Mouse (Mus musculus) limb, embryonic 10.5 days (tissue): Measurements from ENCODE around the gene Zfp599. TPM values are rescaled to one million over a fixed set of nuclear protein-coding genes. Genes with fewer than 3 reads are reported as not detected.
"Not testable (repeated sequence)": the region's sequence is repeated elsewhere in the genome, so short reads cannot be mapped to it uniquely, and the experiment has no call there.

Source experiments
- DNase-seq: peaks from one replicate; pipeline ENCODE4 v3.0.0-alpha.2; 2017; ENCODE audit warnings: low spot score
- H3K27ac ChIP-seq: fragments of 300-500 bp; sonication (generic); 2 replicates; pipeline ENCODE4 v1.5.1; 2016; ENCODE audit warnings: mild to moderate bottlenecking
- H3K27me3 ChIP-seq: fragments of 300-500 bp; sonication (generic); 2 replicates; pipeline ENCODE4 v1.6.1; 2016; ENCODE audit warnings: low read depth, mild to moderate bottlenecking; ENCODE audit not compliant: poor library complexity, severe bottlenecking
- H3K36me3 ChIP-seq: fragments of 300-500 bp; sonication (generic); 2 replicates; pipeline ENCODE4 v1.6.1; 2016; ENCODE audit warnings: mild to moderate bottlenecking, moderate library complexity
- H3K4me1 ChIP-seq: fragments of 300-500 bp; sonication (generic); 2 replicates; pipeline ENCODE4 v1.6.1; 2016
- H3K4me3 ChIP-seq: fragments of 300-500 bp; sonication (generic); 2 replicates; pipeline ENCODE4 v1.5.1; 2016; ENCODE audit warnings: mild to moderate bottlenecking, moderate library complexity
- H3K9me3 ChIP-seq: fragments of 300-500 bp; sonication (generic); replicated peaks from 2 replicates; pipeline ENCODE4 v1.6.1; 2016; ENCODE audit warnings: mild to moderate bottlenecking
- WGBS: fragments of 180-500 bp; shearing (Covaris S2); methylation state at CpG from one replicate; pipeline ENCODE4 v1.1.7; 2016; 5-methylcytosine and 5-hydroxymethylcytosine counted together
- polyA plus RNA-seq: library from polyadenylated mRNA; unstranded; fragments of >200 nt; fragmentation: Nextera tagmentation; extraction: Ambion mirVana; gene quantifications from 2 replicates; pipeline ENCODE4 v1.2.1, GENCODE M21; 2016

Zfp599 gene
- polyA plus RNA-seq, 1 experiment from 2014 or later: 9.5 TPM

DNA sequence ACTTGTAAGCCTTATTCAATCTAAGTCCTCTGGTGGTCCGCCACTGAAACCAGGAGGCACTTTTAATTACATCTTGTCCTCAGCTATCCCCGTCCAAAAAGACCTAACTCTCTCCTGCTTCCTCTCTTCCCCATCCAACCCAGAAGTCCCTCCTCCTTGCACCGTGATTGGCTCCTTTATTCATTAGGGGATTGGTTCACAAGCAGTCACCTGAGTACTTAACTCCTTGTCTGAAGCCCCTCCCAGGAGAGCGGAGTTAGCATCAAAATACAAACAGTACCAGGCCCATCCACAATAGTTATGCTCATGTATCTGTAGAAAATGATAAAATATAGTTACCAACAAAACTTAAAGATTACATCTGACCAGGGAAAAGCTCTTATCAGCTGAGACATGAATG is 19.7 kb downstream of the Zfp599 start:
- 94% methylated on average over 4 of the region's 4 CpGs for WGBS
- H3K27me3 ChIP-seq: no peaks in the 10 kb centered on the region

DNA sequence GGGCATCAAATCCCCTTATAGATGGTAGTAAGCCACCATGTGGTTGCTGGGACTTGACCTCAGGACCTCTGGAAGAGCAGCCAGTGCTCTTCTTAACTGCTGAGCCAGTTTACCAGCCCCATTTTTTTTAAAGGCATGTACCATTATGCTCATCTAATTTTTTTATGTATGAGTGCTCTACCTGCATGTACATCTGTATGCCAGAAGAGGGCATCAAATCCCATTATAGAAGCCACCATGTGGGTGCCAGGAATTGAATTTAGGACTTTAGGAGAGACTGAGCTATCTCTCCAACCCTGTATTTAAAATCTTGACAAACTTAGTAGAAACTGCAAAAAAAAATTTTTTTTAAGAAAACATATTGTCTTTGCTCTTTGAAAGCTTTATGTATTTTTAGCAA is 29.1 kb downstream of the Zfp599 start:
- Histone ChIP-seq H3K9me3 (no peaks in the 10 kb centered on the region), H3K27me3 (no peaks in the 10 kb centered on the region), H3K36me3 (peaks cover 10% of the 10 kb centered on the region), H3K4me3 (no peak overlapping the region), H3K4me1 (0 out of 2 replicates have a peak, but pooled peaks cover 3% of the 10 kb centered on the region), H3K27ac (no peak overlapping the region)
- no peak for DNase-seq

More for the DNA sequence above, 19.7 kb downstream of the Zfp599 start:
- DNase-seq: no peak
- H3K36me3 ChIP-seq: peaks cover 97% of the 10 kb centered on the region
- H3K27ac ChIP-seq: no peak overlapping the region
- no peaks in the 10 kb centered on the region for H3K4me1 ChIP-seq
- H3K4me3 ChIP-seq: no peak overlapping the region
- H3K9me3 ChIP-seq: no peaks in the 10 kb centered on the region

DNA sequence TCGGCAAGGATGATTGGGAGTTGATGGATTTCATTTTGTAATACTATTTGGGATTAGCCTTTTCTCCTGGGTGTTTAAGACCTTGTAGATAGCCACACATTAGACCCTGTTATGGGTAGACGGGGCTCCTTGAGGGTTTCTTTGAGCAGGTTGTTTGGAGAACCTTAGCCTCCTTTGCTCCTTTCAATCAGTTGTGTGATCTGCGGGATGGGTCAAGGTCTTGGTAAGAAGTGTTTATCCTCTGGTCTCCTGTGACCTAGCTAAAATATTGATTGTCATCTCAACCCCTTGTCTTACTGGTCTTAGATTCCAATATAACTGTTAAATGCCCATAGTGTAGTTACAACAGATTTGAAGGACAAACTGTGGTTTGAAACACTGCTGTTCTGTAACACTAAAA is 29.6 kb downstream of the Zfp599 start:
- H3K36me3 ChIP-seq: peaks cover 5% of the 10 kb centered on the region
- WGBS: 94% methylated on average over 3 of the region's 3 CpGs
- H3K9me3 ChIP-seq: no peaks in the 10 kb centered on the region
- H3K27ac ChIP-seq: no peak overlapping the region
- H3K27me3 ChIP-seq: no peaks in the 10 kb centered on the region
- 0 out of 2 replicates have a peak, but pooled peaks cover 3% of the 10 kb centered on the region for H3K4me1 ChIP-seq
- DNase-seq: no peak
- no peak overlapping the region for H3K4me3 ChIP-seq

DNA sequence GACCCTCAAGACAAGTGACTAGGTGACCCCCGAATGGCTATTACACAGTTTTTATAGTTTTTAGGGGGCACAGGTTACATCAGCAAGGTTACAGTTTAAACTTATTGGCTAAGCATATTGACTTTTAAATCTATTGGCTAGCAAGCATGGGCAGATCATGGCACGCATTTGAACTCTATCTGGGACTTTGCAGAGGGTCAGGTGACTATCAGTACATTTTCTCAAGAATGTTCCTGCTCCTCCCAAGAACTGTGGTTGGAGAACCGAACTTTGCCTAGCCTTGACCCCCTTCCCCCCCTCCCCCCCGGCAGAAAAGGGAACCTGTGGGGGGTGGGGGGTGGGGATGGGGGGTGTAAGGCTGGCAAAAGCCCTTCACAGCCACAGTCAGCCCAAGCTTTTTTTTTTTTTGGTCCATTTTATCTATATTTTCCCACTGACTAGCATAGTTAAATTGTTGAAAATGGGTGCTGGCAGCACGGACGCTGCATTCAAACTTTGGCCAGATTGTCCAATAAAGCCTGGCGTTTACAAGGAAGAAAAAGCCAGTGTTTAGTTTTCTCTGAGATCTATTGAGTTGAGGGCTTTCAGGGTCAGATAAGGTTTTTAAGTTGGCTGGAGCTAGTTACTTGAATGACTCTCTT is 30.2 kb downstream of the Zfp599 start:
- 0 out of 2 replicates have a peak, but pooled peaks cover 3% of the 10 kb centered on the region for H3K4me1 ChIP-seq
- no peak for DNase-seq
- H3K36me3 ChIP-seq: peaks cover 3% of the 10 kb centered on the region; the same call in 1 of the 2 replicates
- H3K9me3 ChIP-seq: no peaks in the 10 kb centered on the region
- H3K27me3 ChIP-seq: no peaks in the 10 kb centered on the region
- no peak overlapping the region for H3K4me3 ChIP-seq
- 89% methylated on average over 7 of the region's 7 CpGs for WGBS
- no peak overlapping the region for H3K27ac ChIP-seq

DNA sequence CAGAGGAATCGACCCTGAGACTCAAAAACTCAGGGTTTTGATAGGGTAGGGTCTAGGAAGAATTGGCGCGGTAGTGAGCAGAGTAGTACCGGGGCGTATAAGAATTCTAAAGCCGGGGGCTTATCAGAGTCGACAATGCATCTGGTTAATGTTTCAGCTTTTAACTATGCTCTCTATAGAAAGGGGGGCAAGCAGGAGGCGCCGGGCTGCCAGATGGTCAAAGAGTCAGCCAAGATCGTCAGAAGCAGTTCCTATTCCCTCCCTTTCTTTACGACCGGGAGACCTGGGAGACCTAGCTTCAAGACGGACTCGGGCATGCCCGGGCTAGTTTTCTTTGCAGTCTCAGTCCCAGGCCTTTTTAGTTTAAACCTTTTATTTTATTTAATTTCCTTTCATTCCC is 32.8 kb downstream of the Zfp599 start:
- Histone ChIP-seq H3K36me3 (peaks cover 3% of the 10 kb centered on the region; the same call in 1 of the 2 replicates), H3K27ac (no peak overlapping the region), H3K27me3 (no peaks in the 10 kb centered on the region), H3K4me3 (no peak overlapping the region), H3K9me3 (no peaks in the 10 kb centered on the region), H3K4me1 (0 out of 2 replicates have a peak, but pooled peaks cover 3% of the 10 kb centered on the region)
- no peak for DNase-seq
- 85% methylated on average over 15 of the region's 15 CpGs for WGBS

DNA sequence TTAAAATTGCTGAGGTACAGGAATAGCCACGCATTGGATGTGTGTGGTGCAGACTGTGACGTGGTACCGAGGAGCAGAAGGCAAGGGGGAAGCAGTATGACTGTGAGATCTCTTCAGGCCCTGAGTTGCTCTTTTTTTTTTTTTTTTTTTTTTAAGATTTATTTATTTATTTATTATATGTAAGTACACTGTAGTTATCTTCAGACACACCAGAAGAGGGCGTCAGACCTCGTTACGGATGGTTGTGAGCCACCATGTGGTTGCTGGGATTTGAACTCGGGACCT is 33.4 kb downstream of the Zfp599 start:
- not testable (repeated sequence) for H3K36me3 ChIP-seq, H3K27me3 ChIP-seq, H3K4me1 ChIP-seq, H3K27ac ChIP-seq, DNase-seq, H3K9me3 ChIP-seq
- peak overlapping the region; percentile 86 for H3K4me3 ChIP-seq
- 71% methylated on average over 7 of the region's 7 CpGs for whole genome bisulfite sequencing

DNA sequence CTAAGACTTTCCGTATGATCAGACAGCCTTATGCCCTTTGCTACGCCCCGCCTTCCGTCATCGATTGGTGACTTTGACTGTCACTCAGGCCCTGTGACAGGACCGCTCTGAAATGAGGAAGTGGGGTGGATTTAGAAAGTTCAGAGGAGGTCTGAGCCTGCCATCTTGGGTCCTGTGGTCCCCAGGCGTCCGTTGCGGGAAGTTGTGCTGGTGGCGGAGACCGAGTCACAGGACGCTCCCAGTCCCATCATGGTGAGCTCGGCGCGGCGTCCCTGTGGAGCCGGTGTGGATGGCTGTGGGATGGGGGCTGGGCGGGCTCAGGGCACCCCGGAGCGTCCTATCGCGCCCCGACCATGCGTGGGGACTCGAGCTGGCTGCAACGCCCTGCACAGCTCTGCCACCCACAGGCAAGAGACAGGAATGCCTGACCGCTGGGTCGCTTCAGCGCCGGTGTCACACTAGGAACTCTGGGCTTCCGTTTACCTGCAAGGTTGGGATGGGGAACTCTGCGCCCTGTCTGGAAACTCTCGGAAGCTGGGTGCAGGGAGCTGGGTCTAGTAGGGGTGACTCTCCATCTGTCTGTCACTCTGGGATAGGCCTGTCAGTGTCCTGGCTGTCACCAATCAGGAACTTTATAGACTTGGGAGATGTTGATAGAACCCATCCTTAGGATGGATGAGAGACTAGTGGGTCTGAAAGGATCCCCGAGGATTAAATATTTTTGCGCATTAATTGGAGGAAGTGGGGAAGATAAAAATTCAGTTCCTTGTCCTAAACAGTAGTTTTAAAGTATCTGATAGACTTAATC is 33.9 kb downstream of the Zfp599 start, which contains the start of gene Zfp809:
Zfp809 (plus strand) TSS at position 134 of the 808 bp plus-strand sequence.
- H3K27ac ChIP-seq: peak within 1 kb of the TSS; percentile 95
- peak within 1 kb of the TSS; percentile 86 for H3K4me3 ChIP-seq
- 0 out of 2 replicates have a peak, but pooled peaks cover 3% of the 10 kb centered on the region for H3K4me1 ChIP-seq
- peak; percentile 92 for DNase-seq
- H3K36me3 ChIP-seq: peaks cover 3% of the 10 kb centered on the region; the same call in 1 of the 2 replicates
- WGBS: 1% methylated on average over 35 of the region's 35 CpGs
- no peaks in the 10 kb centered on the region for H3K9me3 ChIP-seq
- no peaks in the 10 kb centered on the region for H3K27me3 ChIP-seq

DNA sequence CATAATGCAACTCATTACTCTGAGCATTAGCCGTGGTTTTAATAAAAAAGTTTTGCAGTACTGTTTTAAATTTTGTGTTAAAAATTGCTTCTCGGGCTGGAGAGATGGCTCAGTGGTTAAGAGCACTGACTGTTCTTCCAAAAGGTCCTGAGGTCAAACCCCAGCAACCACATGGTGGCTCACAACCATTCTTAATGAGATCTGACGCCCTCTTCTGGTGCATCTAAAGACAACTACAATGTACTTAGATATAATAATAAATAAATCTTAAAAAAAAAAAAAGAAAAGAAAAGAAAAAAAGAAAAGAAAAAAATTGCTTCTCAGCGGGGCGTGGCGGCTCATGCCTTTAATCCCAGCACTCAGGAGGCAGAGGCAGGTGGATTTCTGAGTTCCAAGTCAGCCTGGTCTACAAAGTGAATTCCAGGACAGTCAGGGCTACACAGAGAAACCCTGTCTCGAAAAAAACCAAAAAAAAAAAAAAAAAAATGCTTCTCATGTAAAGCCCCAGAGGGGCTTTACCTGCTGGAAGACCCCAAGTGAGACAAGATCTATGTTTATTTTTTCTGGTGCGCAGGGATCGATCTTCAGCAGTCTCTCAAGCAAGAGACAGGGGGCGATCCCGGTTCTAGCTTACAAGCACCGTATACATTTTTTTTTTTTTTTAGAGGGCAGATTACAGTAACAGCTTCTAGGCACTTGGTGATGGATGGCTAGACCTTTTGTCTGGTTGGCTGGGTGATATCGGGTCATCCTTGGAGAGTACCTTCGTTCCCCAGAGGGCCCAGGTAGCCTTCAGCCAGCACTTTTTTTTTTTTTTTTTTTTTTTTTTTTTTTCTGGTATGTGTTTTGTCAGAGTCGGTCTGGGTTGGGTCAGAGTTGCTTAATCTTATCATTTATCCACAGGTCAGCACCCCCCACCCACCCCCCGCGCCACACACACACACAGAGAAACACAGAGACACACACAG is 34.9 kb downstream of the Zfp599 start:
- H3K4me1 ChIP-seq: 0 out of 2 replicates have a peak, but pooled peaks cover 3% of the 10 kb centered on the region
- H3K36me3 ChIP-seq: peaks cover 3% of the 10 kb centered on the region; the same call in 1 of the 2 replicates
- no peaks in the 10 kb centered on the region for H3K27me3 ChIP-seq
- no peaks in the 10 kb centered on the region for H3K9me3 ChIP-seq
- H3K4me3 ChIP-seq: peak overlapping the region; percentile 86
- whole genome bisulfite sequencing: 24% methylated on average over 17 of the region's 17 CpGs
- H3K27ac ChIP-seq: peak overlapping the region; percentile 95
- peak; percentile 48 for DNase-seq

DNA sequence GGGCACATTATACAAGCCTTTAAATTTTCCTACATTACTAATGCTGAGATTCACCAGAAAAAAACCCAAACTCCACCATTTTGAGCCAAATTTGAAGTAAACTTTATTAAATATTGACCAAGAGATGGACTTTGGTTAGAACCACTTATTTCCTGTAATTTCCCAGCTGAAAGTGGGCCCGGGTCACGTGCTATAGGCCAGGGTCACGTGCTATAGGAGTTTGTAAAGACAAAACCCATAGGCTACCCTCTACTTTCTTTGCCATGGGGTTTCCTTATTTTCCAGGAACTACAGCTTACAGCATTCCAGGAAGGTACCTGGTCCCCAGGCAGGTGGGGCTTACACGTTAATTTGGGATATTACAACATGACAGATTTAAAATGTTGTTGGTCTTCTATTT is 35.6 kb downstream of the Zfp599 start:
- no peak for DNase-seq
- Histone ChIP-seq H3K4me1 (0 out of 2 replicates have a peak, but pooled peaks cover 3% of the 10 kb centered on the region), H3K36me3 (peaks cover 3% of the 10 kb centered on the region; the same call in 1 of the 2 replicates), H3K27me3 (no peaks in the 10 kb centered on the region), H3K4me3 (no peak overlapping the region), H3K27ac (no peak overlapping the region), H3K9me3 (no peaks in the 10 kb centered on the region)
- whole genome bisulfite sequencing: 91% methylated on average over 4 of the region's 4 CpGs

DNA sequence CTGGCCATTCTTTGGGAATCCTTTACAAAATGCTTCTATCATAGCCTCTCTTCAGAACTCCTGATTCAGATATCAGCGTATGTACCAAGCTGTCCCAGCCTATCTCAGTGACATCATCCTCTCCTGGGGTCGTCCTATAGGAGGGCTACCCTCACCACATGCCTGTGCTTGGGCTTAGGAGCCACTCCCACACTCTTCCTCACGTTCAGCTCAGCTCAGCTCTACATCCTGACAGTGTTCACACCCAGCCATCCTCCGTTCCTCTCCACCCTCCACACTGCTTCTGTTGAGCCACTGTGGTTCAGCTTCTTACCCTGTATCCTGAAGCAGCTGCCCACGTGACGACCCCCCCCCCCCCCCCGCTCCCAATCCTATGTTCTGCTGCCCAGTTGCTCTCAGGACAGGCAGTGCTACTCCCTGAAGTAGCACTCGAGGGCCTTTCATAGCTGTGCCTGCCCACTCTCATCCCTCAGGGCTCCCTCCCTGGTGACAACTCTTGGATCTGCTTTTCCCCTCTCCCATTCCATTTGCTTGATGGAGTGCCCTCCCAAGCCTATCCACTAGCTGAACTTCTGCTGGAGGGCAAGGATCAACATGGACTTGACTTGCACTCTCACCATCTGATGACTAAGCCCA is 41.7 kb downstream of the Zfp599 start:
- H3K36me3 ChIP-seq: no peaks in the 10 kb centered on the region
- H3K27me3 ChIP-seq: no peaks in the 10 kb centered on the region
- H3K9me3 ChIP-seq: no peaks in the 10 kb centered on the region
- 55% methylated on average over 8 of the region's 8 CpGs for WGBS
- H3K4me3 ChIP-seq: no peak overlapping the region
- no peak overlapping the region for H3K27ac ChIP-seq
- DNase-seq: no peak
- no peaks in the 10 kb centered on the region for H3K4me1 ChIP-seq

DNA sequence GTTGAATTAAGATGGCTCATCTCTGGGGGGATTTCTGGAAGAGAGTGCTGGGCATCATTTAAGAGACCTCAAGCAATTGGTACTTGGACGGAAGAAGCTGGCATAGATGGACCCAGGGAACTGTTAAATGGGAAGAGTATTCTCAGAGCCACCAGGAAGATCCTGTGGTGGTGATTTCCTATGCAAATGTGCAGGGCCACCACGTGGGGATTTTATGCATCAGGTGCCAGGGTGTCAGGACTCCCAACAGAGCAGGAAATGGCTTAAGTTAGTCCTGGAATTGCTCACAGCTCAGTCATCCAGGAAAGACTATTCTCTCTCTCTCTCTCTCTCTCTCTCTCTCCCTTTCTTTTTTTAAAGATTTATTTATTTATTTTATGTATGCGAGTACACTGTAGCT is 43.0 kb downstream of the Zfp599 start:
- DNase-seq: no peak
- Histone ChIP-seq H3K36me3 (no peaks in the 10 kb centered on the region), H3K27me3 (no peaks in the 10 kb centered on the region), H3K9me3 (no peaks in the 10 kb centered on the region), H3K4me1 (no peaks in the 10 kb centered on the region), H3K27ac (no peak overlapping the region), H3K4me3 (no peak overlapping the region)
- WGBS: 53% methylated on average over 3 of the region's 3 CpGs

DNA sequence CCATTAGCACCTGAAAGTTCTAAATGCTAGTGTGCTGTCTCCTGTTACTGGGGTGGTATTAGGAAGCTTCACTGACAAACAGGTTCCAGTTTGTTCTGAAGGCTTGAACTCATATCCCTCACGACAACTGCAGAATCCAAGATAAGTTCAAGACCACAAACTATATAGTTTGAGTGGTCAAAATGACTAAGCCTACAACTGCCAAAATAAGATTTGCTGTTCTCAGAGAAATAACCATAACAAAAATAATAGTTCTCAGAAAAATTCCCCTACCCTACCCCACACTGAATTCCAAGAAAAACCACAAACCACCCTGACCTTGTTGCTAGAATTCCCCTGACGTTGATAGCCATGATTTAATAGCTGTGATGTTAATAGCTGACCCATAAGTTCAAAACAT is 45.1 kb downstream of the Zfp599 start:
- H3K4me1 ChIP-seq: no peaks in the 10 kb centered on the region
- no peak overlapping the region for H3K27ac ChIP-seq
- 86% methylated on average over 2 of the region's 2 CpGs for WGBS
- no peaks in the 10 kb centered on the region for H3K9me3 ChIP-seq
- no peak overlapping the region for H3K4me3 ChIP-seq
- no peaks in the 10 kb centered on the region for H3K36me3 ChIP-seq
- no peaks in the 10 kb centered on the region for H3K27me3 ChIP-seq
- no peak for DNase-seq
